Mouse (Mus musculus) ovary, postnatal 36 days (tissue): Measurements from ENCODE around the gene Vmn1r89.

Source experiments
- DNase-seq: peaks from one replicate; pipeline ENCODE4 v3.0.0; 2022; ENCODE audit warnings: low spot score, mixed read lengths

The Vmn1r89 gene

GRCm38 (mm10) chr7:13212720-13213119 lies at the start of gene Vmn1r89:
Gene Vmn1r89, plus strand, starts transcription at chr7:13213020.
- no peak for DNase-seq

- no peak for DNase-seq
Measured at GRCm38 (mm10) chr7:13260746-13261700, 48.2 kb downstream of the Vmn1r89 start.

GRCm38 (mm10) chr7:13263851-13264250 lies 51.0 kb downstream of the Vmn1r89 start:
- no peak for DNase-seq

- DNase-seq: no peak
Measured at GRCm38 (mm10) chr7:13264396-13264795, 51.6 kb downstream of the Vmn1r89 start.

GRCm38 (mm10) chr7:13268749-13269260 lies 56.0 kb downstream of the Vmn1r89 start:
- no peak for DNase-seq

GRCm38 (mm10) chr7:13269394-13269793 lies 56.6 kb downstream of the Vmn1r89 start:
- no peak for DNase-seq
